28 mouse cellular contexts compared by ENCODE assay signal in the genomic region with DNA sequence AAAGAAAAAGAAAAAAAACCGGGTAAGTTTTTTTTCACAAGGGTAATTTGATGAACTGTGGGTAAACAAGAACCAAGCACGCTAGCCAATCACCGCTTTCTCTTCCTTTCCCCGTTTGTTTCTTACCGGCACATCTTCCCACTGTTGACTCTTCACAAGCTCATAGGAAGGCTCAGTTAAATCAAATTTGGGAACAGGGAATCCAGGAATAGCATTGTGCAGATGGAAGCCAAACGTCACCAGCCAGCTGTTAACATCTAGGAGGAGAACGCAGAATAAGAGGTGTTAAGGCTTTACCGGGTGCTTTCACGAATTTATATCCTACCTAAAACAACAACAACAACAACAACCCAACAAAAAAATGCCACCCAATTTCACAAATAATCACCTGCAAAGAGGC.
DNase-seq lines count a peak whose midpoint lies in the region; ATAC-seq and TF ChIP-seq lines count a peak whose summit lies in the region.
"Had no signal": no experiment of that assay in that cellular context is flagged by ENCODE, and none has a peak within 500 bp of the region (broad histone marks: within the 10 kb centered on the region; RNA-seq: fewer than 3 reads in every experiment).

No protein-coding gene starts in this region.

- H3K27ac ChIP-seq in forebrain, embryonic 11.5 days (ENCODE audit: low read depth, low read length), result no peak overlapping the region
- H3K27ac ChIP-seq in forebrain, postnatal 0 days (ENCODE audit: low read depth, low read length), result no peak overlapping the region
- peak overlapping the region; percentile 38; the same call in 1 of the 2 replicates for H3K27ac ChIP-seq in left cerebral cortex, adult 2 months
- peak overlapping the region; percentile 56; the same call in 1 of the 2 replicates for H3K27ac ChIP-seq in limb, embryonic 12.5 days
- H3K27ac ChIP-seq in hindbrain, embryonic 11.5 days (ENCODE audit: low read depth, low read length), result no peak overlapping the region
- H3K27ac ChIP-seq: embryonic facial prominence, embryonic 12.5 days; embryonic facial prominence, embryonic 15.5 days; forebrain, embryonic 12.5 days; forebrain, embryonic 15.5 days; heart, embryonic 15.5 days; hindbrain, embryonic 10.5 days; hindbrain, embryonic 14.5 days; hindbrain, postnatal 0 days had no signal

- intact Hi-C loops in left cerebral cortex, adult 2 months (cut with DNase I), result no loop called here
- intact Hi-C loops in left cerebral cortex, postnatal 10 days (cut with DNase I), result no loop called here

- no peak overlapping the region for H3K4me2 ChIP-seq in forebrain, embryonic 11.5 days (ENCODE audit: low read depth, low read length, severe bottlenecking)
- no peak overlapping the region for H3K4me2 ChIP-seq in forebrain, postnatal 0 days (ENCODE audit: low read depth)
- H3K4me2 ChIP-seq in limb, embryonic 12.5 days, result no peak overlapping the region
- no peak overlapping the region for H3K4me2 ChIP-seq in hindbrain, embryonic 11.5 days (replicated peaks; ENCODE audit: low read depth, low read length)
- H3K4me2 ChIP-seq: embryonic facial prominence, embryonic 12.5 days; embryonic facial prominence, embryonic 15.5 days; forebrain, embryonic 12.5 days; forebrain, embryonic 15.5 days; heart, embryonic 12.5 days; heart, embryonic 15.5 days; hindbrain, embryonic 14.5 days had no signal

- TF ChIP-seq CTCF in forebrain, postnatal 0 days (IDR thresholded peaks at IDR 0.05; ENCODE audit: low read depth), result no peak
- no peak for TF ChIP-seq CTCF in left cerebral cortex, adult 2 months (IDR thresholded peaks at IDR 0.05)

- peaks cover 28% of the 10 kb centered on the region for H3K36me3 ChIP-seq in forebrain, embryonic 11.5 days (ENCODE audit: control insufficient read depth, insufficient read depth, low read length)
- peaks cover 31% of the 10 kb centered on the region for H3K36me3 ChIP-seq in forebrain, postnatal 0 days (ENCODE audit: insufficient read depth)
- peaks cover 48% of the 10 kb centered on the region for H3K36me3 ChIP-seq in limb, embryonic 12.5 days
- peaks cover 23% of the 10 kb centered on the region for H3K36me3 ChIP-seq in hindbrain, embryonic 11.5 days (ENCODE audit: control insufficient read depth, insufficient read depth, low read length)

- H3K27me3 ChIP-seq in forebrain, embryonic 11.5 days (ENCODE audit: control insufficient read depth, insufficient read depth, low read length), result no peaks in the 10 kb centered on the region
- H3K27me3 ChIP-seq in forebrain, postnatal 0 days (ENCODE audit: insufficient read depth, low read length), result no peaks in the 10 kb centered on the region
- H3K27me3 ChIP-seq in limb, embryonic 12.5 days, result no peaks in the 10 kb centered on the region; the same call in 1 of the 2 replicates
- H3K27me3 ChIP-seq in hindbrain, embryonic 11.5 days (ENCODE audit: control insufficient read depth, insufficient read depth, low read length), result no peaks in the 10 kb centered on the region
- H3K27me3 ChIP-seq: embryonic facial prominence, embryonic 12.5 days; embryonic facial prominence, embryonic 15.5 days; forebrain, embryonic 12.5 days; forebrain, embryonic 15.5 days; heart, embryonic 12.5 days; heart, embryonic 15.5 days had no signal

- DNase-seq in forebrain, embryonic 11.5 days (ENCODE audit: low spot score), result peak; percentile 8
- no peak for DNase-seq in forebrain, postnatal 0 days
- DNase-seq in left cerebral cortex, adult 2 months (ENCODE audit: extremely low spot score in 1 of 2, low spot score in 2 of 2), result no peak
- DNase-seq in left cerebral cortex, postnatal 10 days (ENCODE audit: extremely low spot score in 1 of 2, low spot score in 2 of 2), result no peak
- peak; percentile 46 for DNase-seq in right cerebral cortex, adult 18-20 months
- no peak for DNase-seq in right cerebral cortex, postnatal 4 days
- no peak for DNase-seq in hindbrain, embryonic 11.5 days (ENCODE audit: low spot score)
- DNase-seq: adrenal gland, adult 8-10 months; adrenal gland, postnatal 25 days; cerebellum, adult 11 months; cerebellum, adult 2 months; cerebellum, adult 9-11 months; cerebellum, postnatal 25 days; gastrocnemius, postnatal 25 days; heart, adult 18-20 months; heart, postnatal 10 days; heart, postnatal 36 days had no signal

- no peak overlapping the region for H3K4me3 ChIP-seq in forebrain, embryonic 11.5 days (ENCODE audit: low read depth, low read length)
- H3K4me3 ChIP-seq in forebrain, postnatal 0 days (ENCODE audit: low read depth, low read length), result no peak overlapping the region
- H3K4me3 ChIP-seq in left cerebral cortex, adult 2 months, result no peak overlapping the region
- no peak overlapping the region for H3K4me3 ChIP-seq in limb, embryonic 12.5 days (replicated peaks)
- no peak overlapping the region for H3K4me3 ChIP-seq in hindbrain, embryonic 11.5 days (ENCODE audit: low read depth, low read length)
- H3K4me3 ChIP-seq: embryonic facial prominence, embryonic 12.5 days; embryonic facial prominence, embryonic 15.5 days; forebrain, embryonic 12.5 days; forebrain, embryonic 15.5 days; heart, embryonic 12.5 days; heart, embryonic 15.5 days; hindbrain, embryonic 10.5 days had no signal

- H3K9me3 ChIP-seq in forebrain, embryonic 11.5 days (ENCODE audit: control insufficient read depth, low read length), result peaks cover 13% of the 10 kb centered on the region; the same call in 1 of the 2 replicates
- peaks cover 4% of the 10 kb centered on the region; the same call in 1 of the 2 replicates for H3K9me3 ChIP-seq in forebrain, postnatal 0 days (ENCODE audit: low read length)
- peaks cover 22% of the 10 kb centered on the region; the same call in 1 of the 2 replicates for H3K9me3 ChIP-seq in limb, embryonic 12.5 days
- H3K9me3 ChIP-seq in hindbrain, embryonic 11.5 days (ENCODE audit: control insufficient read depth, low read length), result no peaks in the 10 kb centered on the region
- H3K9me3 ChIP-seq: embryonic facial prominence, embryonic 12.5 days; embryonic facial prominence, embryonic 15.5 days; heart, embryonic 15.5 days had no signal

- WGBS in forebrain, embryonic 11.5 days, result 88% methylated on average over 9 of the region's 9 CpGs
- WGBS in forebrain, postnatal 0 days, result 73% methylated on average over 9 of the region's 9 CpGs
- 42% methylated on average over 9 of the region's 9 CpGs for WGBS in limb, embryonic 12.5 days
- WGBS in hindbrain, embryonic 11.5 days, result 89% methylated on average over 9 of the region's 9 CpGs

- no peak for ATAC-seq in forebrain, embryonic 11.5 days (replicated peaks; ENCODE audit: low FRiP score)
- ATAC-seq in forebrain, postnatal 0 days, result no peak
- no peak for ATAC-seq in limb, embryonic 12.5 days (ENCODE audit: insufficient number of reproducible peaks, insufficient read depth, low FRiP score, low TSS enrichment, low read depth)
- no peak for ATAC-seq in hindbrain, embryonic 11.5 days (ENCODE audit: low FRiP score)
- ATAC-seq: activated CD4-positive, CD25-positive, alpha-beta regulatory T cell, adult 4 months; forebrain, embryonic 15.5 days; hindbrain, postnatal 0 days had no signal

- H3K4me1 ChIP-seq in forebrain, embryonic 11.5 days (replicated peaks; ENCODE audit: control insufficient read depth, insufficient read depth, low read length), result no peaks in the 10 kb centered on the region
- H3K4me1 ChIP-seq in forebrain, postnatal 0 days (ENCODE audit: insufficient read depth), result no peaks in the 10 kb centered on the region
- peaks cover 42% of the 10 kb centered on the region for H3K4me1 ChIP-seq in limb, embryonic 12.5 days (replicated peaks)
- no peaks in the 10 kb centered on the region for H3K4me1 ChIP-seq in hindbrain, embryonic 11.5 days (replicated peaks; ENCODE audit: control insufficient read depth, insufficient read depth, low read length)
- H3K4me1 ChIP-seq: embryonic facial prominence, embryonic 12.5 days; embryonic facial prominence, embryonic 15.5 days; forebrain, embryonic 12.5 days; forebrain, embryonic 15.5 days; hindbrain, embryonic 10.5 days had no signal

- no peak overlapping the region for H3K9ac ChIP-seq in forebrain, embryonic 11.5 days (ENCODE audit: low read length)
- no peak overlapping the region for H3K9ac ChIP-seq in forebrain, postnatal 0 days
- H3K9ac ChIP-seq in limb, embryonic 12.5 days (replicated peaks), result no peak overlapping the region
- H3K9ac ChIP-seq in hindbrain, embryonic 11.5 days (ENCODE audit: low read depth, low read length), result no peak overlapping the region
- H3K9ac ChIP-seq: embryonic facial prominence, embryonic 12.5 days; embryonic facial prominence, embryonic 15.5 days; forebrain, embryonic 12.5 days; forebrain, embryonic 15.5 days; heart, embryonic 12.5 days; heart, embryonic 15.5 days; hindbrain, embryonic 14.5 days had no signal

Comparison
In these comparisons a context has a peak if more than half of its experiments do, and no peak if none do; other contexts are left out.
1. DNase-seq: peak in forebrain, embryonic 11.5 days (single experiment) and right cerebral cortex, adult 18-20 months (single experiment); none in forebrain, postnatal 0 days (single experiment), left cerebral cortex, adult 2 months (0 of 2), left cerebral cortex, postnatal 10 days (0 of 2), right cerebral cortex, postnatal 4 days (single experiment) and hindbrain, embryonic 11.5 days (single experiment).
2. H3K27ac ChIP-seq: peak in left cerebral cortex, adult 2 months (single experiment) and limb, embryonic 12.5 days (single experiment); none in forebrain, embryonic 11.5 days (single experiment), forebrain, postnatal 0 days (single experiment) and hindbrain, embryonic 11.5 days (single experiment).